Mouse (Mus musculus): ENCODE measurements at regions not wholly inside any gene's neighbourhood (a gene's known extent, or its start where the extent isn't known, plus 50 kb on each side); places are given as distances from the start of the nearest gene placed in this dataset.

GRCm38 (mm10) chr2:171800511-171801268, 242.6 kb downstream of the Cbln4 start:
- DNase-seq (ENCODE audit: low spot score) = no peak

GRCm38 (mm10) chr2:171799351-171799750, 243.9 kb downstream of the Cbln4 start:
- DNase-seq (ENCODE audit: low spot score) = no peak

- DNase-seq (ENCODE audit: low spot score) = no peak
Measured at GRCm38 (mm10) chr2:171790686-171791085, 252.6 kb downstream of the Cbln4 start.

- DNase-seq (ENCODE audit: low spot score) = no peak
Measured at GRCm38 (mm10) chr2:171766193-171766930, 276.9 kb downstream of the Cbln4 start.

- no peak for DNase-seq (ENCODE audit: low spot score)
Measured at GRCm38 (mm10) chr2:171765071-171765470, 278.2 kb downstream of the Cbln4 start.

- DNase-seq (ENCODE audit: low spot score) = no peak
Measured at GRCm38 (mm10) chr2:171753502-171753901, 289.8 kb downstream of the Cbln4 start.

GRCm38 (mm10) chr2:171747162-171747561, 296.1 kb downstream of the Cbln4 start:
- DNase-seq (ENCODE audit: low spot score) = no peak

GRCm38 (mm10) chr2:171743111-171743510, 300.2 kb downstream of the Cbln4 start:
- DNase-seq (ENCODE audit: low spot score) = no peak

GRCm38 (mm10) chr2:171742706-171743105, 300.6 kb downstream of the Cbln4 start:
- DNase-seq (ENCODE audit: low spot score) = no peak

- no peak for DNase-seq (ENCODE audit: low spot score)
Measured at GRCm38 (mm10) chr2:171737761-171738160, 305.5 kb downstream of the Cbln4 start.

GRCm38 (mm10) chr2:171735061-171735490, 308.2 kb downstream of the Cbln4 start:
- DNase-seq (ENCODE audit: low spot score) = no peak

- no peak for DNase-seq (ENCODE audit: low spot score)
Measured at GRCm38 (mm10) chr2:171734634-171734987, 308.7 kb downstream of the Cbln4 start.

GRCm38 (mm10) chr2:171733965-171734633, 309.2 kb downstream of the Cbln4 start:
- DNase-seq (ENCODE audit: low spot score) = no peak

- no peak for DNase-seq (ENCODE audit: low spot score)
Measured at GRCm38 (mm10) chr2:171719269-171719668, 324.0 kb downstream of the Cbln4 start.

- no peak for DNase-seq (ENCODE audit: low spot score)
Measured at GRCm38 (mm10) chr2:171718855-171719254, 324.4 kb downstream of the Cbln4 start.

GRCm38 (mm10) chr2:171712816-171713570, 330.3 kb downstream of the Cbln4 start:
- no peak for DNase-seq (ENCODE audit: low spot score)

- no peak for DNase-seq (ENCODE audit: low spot score)
Measured at GRCm38 (mm10) chr2:171693526-171693925, 349.7 kb downstream of the Cbln4 start.

- DNase-seq (ENCODE audit: low spot score) = no peak
Measured at GRCm38 (mm10) chr2:171690781-171691180, 352.5 kb downstream of the Cbln4 start.

- DNase-seq (ENCODE audit: low spot score) = no peak
Measured at GRCm38 (mm10) chr2:171689102-171689501, 354.2 kb downstream of the Cbln4 start.

- DNase-seq (ENCODE audit: low spot score) = no peak
Measured at GRCm38 (mm10) chr2:171677998-171678397, 365.3 kb downstream of the Cbln4 start.

- DNase-seq (ENCODE audit: low spot score) = no peak
Measured at GRCm38 (mm10) chr2:171677128-171677527, 366.1 kb downstream of the Cbln4 start.

GRCm38 (mm10) chr2:171676083-171676482, 367.2 kb downstream of the Cbln4 start:
- DNase-seq (ENCODE audit: low spot score) = no peak

Data from ovary, postnatal 14 days (tissue).